Mouse (Mus musculus): ENCODE results near the gene C2cd2l.

DNA sequence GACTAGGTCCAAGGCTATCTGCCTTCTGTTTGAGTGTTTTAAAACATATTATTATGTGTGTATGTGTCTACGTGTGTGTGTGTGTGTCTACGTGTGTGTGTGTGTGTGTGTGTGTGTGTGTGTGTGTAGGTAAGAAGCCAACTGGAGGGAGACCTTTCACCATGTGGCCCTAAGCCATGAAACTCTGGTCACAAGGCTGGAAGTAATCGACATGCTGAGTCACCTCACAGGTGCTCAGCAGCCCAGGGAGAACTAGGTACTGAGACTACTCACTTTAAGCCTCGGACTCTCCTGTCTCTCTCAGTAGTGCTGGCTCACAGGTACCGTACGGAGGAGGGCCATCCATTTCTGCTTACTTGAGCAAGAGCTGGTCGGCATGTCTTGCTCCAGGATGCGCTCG, 27.1 kb upstream of the C2cd2l start:
- TF ChIP-seq CTCF (IDR thresholded peaks at IDR 0.05; ENCODE audit: insufficient read depth, low read length), result no peak
- no peak for TF ChIP-seq POLR2A (IDR thresholded peaks at IDR 0.05; ENCODE audit: borderline replicate concordance, extremely low read depth, low read depth, low read length)

Measured in lung, adult 2 months (tissue).